Mouse (Mus musculus) adipocyte (in vitro differentiated cells): ENCODE measurements around the gene Mybl2.

Experiments
- DNase-seq: peaks from one replicate; pipeline ENCODE4 v3.0.0-alpha.2; 2016; ENCODE audit warnings: low spot score

Gene Mybl2

DNA sequence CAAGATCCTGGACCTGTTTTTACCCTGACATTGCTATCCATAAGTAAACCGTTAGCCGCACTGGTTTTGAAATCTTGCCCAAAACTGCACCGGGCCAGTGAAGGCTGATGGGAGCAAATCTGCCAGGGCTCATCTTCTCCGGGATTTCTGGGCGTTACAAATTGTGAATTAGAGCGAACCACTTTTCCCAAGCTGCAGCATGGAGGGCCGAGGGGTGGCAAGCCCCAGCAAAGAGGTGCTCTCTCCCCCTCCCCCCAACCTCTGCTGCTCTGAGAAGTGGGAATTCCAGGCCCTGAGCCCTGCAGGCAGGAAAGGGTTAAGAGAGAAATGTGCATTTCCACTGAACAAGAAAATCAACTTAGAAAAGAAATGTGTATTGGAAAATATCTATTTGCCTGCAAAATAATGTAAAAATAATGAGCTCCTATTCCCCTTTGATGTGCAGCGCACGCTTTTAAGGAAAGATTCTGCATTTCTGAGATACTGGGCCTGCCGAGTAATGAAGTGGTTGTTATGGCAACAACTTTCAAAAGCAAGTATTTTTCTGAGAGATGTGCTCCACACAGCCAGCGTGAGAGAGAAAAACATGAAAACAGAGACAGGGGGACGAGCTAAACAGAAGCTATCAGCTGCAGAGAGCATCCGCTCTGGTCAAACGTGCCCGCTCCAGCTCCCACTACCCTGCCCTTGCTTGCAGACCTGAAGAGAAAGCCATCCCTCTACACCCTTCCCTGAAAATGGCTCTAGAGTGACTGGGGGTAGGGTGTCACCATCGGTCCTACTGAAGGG is 57.1 kb downstream of the Mybl2 start:
- DNase-seq = no peak

DNA sequence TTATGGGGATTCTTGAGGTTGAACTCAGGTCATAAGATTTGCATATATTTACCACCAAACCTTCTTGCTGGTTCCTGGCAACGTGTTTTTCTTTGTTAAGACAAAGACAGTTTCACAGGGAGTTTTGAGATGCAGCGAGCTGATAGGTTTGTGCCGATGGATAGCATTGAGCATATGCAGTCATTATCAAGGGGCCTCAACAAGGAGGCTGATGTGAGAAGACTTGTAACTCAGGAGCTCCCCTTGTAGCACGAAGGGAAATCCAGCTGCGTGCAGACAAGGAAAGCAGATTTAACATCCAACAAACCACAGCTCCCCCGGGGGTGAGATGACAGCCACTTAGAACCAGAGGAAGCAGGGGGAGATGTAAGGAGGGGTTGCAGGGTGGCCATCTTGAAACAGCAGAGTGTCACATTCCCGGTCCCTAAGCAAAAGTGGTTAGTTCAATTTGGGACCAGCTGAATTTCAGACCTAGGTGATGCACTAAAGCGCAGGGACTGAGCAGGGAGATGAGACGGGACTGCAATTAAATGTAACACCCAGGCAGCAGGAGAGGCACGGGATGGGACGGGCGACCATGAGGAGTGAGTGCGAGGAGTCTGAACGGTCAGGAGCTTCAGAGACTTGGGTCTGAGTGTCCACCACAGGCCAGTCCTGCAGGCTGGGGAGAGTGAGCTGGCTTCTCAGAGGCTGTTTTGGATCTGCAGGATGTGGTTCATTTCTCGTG is 66.3 kb downstream of the Mybl2 start:
- DNase-seq = no peak

DNA sequence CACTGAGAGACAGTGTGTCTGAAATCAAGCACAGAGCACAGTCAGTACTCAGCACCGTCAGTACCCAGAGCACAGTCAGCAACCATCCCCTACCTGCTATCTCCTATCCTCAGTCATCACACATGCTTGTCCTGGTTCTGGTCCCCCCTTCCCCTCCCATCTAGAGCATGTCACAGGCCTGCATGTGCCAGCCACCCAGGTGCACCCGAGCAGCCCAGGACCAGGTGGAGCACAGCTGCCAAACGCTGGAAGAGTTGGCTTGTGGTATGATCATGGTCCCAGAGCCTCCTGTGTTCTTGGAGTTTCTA is 66.8 kb downstream of the Mybl2 start:
- no peak for DNase-seq

DNA sequence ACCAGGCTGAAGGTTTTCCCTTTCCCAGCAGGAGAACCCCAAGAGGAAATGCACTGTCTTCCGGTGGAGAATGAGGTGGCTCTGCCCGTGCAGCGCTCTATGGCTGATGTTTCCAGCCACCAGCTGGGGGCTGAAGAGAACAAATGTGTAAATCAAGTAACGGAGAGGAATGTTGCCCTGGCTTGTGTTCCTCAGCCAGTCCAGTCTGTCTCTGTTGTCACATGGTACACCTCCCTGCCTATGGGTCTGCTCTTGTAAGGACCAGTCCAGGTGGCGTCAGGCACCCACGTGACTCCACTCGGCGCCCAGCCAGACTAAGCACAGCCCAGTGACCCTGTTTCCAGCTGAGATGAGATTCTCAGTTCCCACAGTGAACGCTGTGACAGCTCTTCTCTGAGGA is 67.8 kb downstream of the Mybl2 start:
- no peak for DNase-seq

DNA sequence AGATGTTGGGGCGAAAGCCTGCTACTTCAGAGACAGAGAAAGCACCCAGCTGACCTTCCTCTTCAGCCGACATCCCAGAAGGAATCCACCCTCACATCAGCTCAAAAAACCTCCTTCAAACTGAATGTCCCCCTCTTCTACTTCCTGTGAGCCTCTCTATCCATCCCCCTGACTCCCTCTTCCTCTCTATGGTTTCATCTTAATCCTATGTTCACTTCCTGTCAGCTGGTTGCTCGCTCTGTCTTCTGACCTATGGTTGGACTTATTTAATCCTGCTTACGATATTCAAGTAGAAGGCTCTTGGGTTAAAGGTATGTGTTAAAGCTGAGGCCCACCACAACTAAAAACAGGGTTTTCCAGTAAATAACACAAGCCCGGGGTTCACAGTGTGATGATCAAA is 69.0 kb downstream of the Mybl2 start:
- DNase-seq = no peak

DNA sequence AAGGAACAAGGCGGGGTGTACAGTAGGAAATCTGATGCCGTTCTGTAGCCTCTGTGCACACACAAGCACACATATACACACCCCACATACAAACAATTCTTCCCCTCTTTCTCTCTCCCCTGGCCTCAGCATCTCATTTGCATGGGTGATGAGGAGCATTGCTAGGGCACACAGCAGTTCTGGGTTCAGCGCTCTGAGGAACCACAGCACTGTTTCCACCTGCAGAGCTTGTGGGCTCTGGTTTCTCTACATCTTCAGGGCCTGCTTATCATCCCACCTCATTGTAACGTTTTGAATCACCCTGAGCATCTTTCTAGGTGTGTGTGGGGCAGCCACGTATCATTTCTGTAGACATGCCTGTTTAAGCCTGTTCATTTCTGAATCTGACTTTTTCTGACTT is 76.3 kb downstream of the Mybl2 start:
- no peak for DNase-seq

DNA sequence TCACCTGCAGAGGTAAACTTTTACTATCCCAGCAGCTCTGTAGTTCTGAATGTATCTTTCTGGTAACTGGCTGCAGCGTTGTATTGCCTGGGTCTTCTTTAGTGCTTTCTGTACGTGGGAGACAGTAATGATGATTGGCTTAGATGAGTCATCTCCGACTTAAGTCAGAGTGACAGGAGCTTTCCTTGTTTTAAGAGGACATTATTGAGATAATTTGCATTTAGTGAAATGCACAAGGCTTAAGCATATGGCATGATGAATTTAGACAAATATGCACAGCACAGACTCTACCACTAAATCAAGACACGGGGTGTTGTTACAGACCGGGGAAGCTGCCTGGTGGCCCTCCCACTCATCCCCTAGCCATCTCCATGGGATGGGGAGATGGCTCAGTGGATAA is 77.8 kb downstream of the Mybl2 start:
- DNase-seq = no peak
